Mouse (Mus musculus): ENCODE data around the gene Idh2.

- no peak for TF ChIP-seq CTCF (IDR thresholded peaks at IDR 0.05; ENCODE audit: control insufficient read depth, insufficient read depth, insufficient replicate concordance, low read depth, low read length)
- TF ChIP-seq POLR2A (IDR thresholded peaks at IDR 0.05; ENCODE audit: control insufficient read depth, low read depth, low read length): no peak
Measured at GRCm38 (mm10) chr7:80051835-80052234, 63.4 kb downstream of the Idh2 start.

All from testis, adult 2 months (tissue).